Mouse (Mus musculus) thymus, adult 2 months (tissue): ENCODE measurements around the gene Arhgap25. TPM values are rescaled to one million over a fixed set of nuclear protein-coding genes. Genes with fewer than 3 reads are reported as not detected.

ENCODE experiments used
- DNase-seq: peaks from one replicate; pipeline ENCODE4 v3.0.0; 2021
- H3K27ac ChIP-seq: fragments of 200-500 bp; 2 replicates; pipeline ENCODE4 v1.5.1; 2012; ENCODE audit warnings: low read length, control low read depth; ENCODE audit not compliant: control insufficient read depth, insufficient read depth
- H3K27me3 ChIP-seq: fragments of 200-500 bp; 2 replicates; pipeline ENCODE4 v1.6.1; 2012; ENCODE audit warnings: mild to moderate bottlenecking, low read length, moderate library complexity, mixed read lengths; ENCODE audit not compliant: control insufficient read depth, insufficient read depth
- H3K36me3 ChIP-seq: fragments of 200-500 bp; 2 replicates; pipeline ENCODE4 v1.6.1; 2012; ENCODE audit warnings: mild to moderate bottlenecking, low read length, moderate library complexity; ENCODE audit not compliant: control insufficient read depth, insufficient read depth
- H3K4me1 ChIP-seq: fragments of 200-500 bp; replicated peaks from 2 replicates; pipeline ENCODE4 v1.6.1; 2012; ENCODE audit warnings: low read length; ENCODE audit not compliant: control insufficient read depth, insufficient read depth
- H3K4me3 ChIP-seq: fragments of 200-500 bp; 2 replicates; pipeline ENCODE4 v1.5.1; 2012; ENCODE audit warnings: mild to moderate bottlenecking, low read length, control low read depth, moderate library complexity; ENCODE audit not compliant: control insufficient read depth, insufficient read depth
- CTCF ChIP-seq: fragments of 200-500 bp; IDR thresholded peaks from 2 replicates; pipeline ENCODE4 v1.5.1; 2012; ENCODE audit warnings: mild to moderate bottlenecking, control low read depth, low read length, moderate library complexity, borderline replicate concordance; ENCODE audit not compliant: control insufficient read depth, poor library complexity, insufficient read depth; ENCODE audit errors: extremely low read depth
- POLR2A ChIP-seq: fragments of 200-500 bp; IDR thresholded peaks from 2 replicates; pipeline ENCODE4 v1.6.1; 2012; ENCODE audit warnings: mild to moderate bottlenecking, low read length, control low read depth, moderate library complexity; ENCODE audit not compliant: control insufficient read depth, poor library complexity, insufficient read depth; ENCODE audit errors: extremely low read depth
- WGBS: fragments of 180-500 bp; shearing (Covaris S2); methylation state at CpG from one replicate; pipeline ENCODE4 v1.1.7; 2018; 5-methylcytosine and 5-hydroxymethylcytosine counted together
- polyA plus RNA-seq: library from polyadenylated mRNA; depleted of rRNA; stranded (reverse); fragments of >200 nt; gene quantifications from 2 replicates; pipeline ENCODE4 v1.2.3, GENCODE M21; 2012

Arhgap25 gene
- polyA plus RNA-seq, 1 experiment: 17.2 TPM

GRCm38 (mm10) chr6:87520572-87520971 is 12.5 kb downstream of the Arhgap25 start:
- 95% methylated on average over 8 of the region's 8 CpGs for WGBS
- Histone ChIP-seq H3K27me3 (no peaks in the 10 kb centered on the region), H3K36me3 (peaks cover 24% of the 10 kb centered on the region), H3K27ac (no peak overlapping the region), H3K4me1 (peaks cover 10% of the 10 kb centered on the region; the same call in 1 of the 2 replicates), H3K4me3 (no peak overlapping the region)
- TF ChIP-seq POLR2A: no peak
- TF ChIP-seq CTCF: no peak
- DNase-seq: no peak

GRCm38 (mm10) chr6:87519809-87520208 is 13.2 kb downstream of the Arhgap25 start:
- H3K4me3 ChIP-seq: no peak overlapping the region
- WGBS: 83% methylated on average over 11 of the region's 11 CpGs
- H3K27ac ChIP-seq: no peak overlapping the region
- H3K4me1 ChIP-seq: peaks cover 8% of the 10 kb centered on the region; the same call in 1 of the 2 replicates
- DNase-seq: no peak
- H3K27me3 ChIP-seq: no peaks in the 10 kb centered on the region
- H3K36me3 ChIP-seq: peaks cover 24% of the 10 kb centered on the region
- TF ChIP-seq CTCF: no peak
- TF ChIP-seq POLR2A: no peak

GRCm38 (mm10) chr6:87518622-87519021 is 14.4 kb downstream of the Arhgap25 start:
- Histone ChIP-seq H3K27me3 (no peaks in the 10 kb centered on the region), H3K27ac (no peak overlapping the region), H3K36me3 (peaks cover 24% of the 10 kb centered on the region), H3K4me3 (no peak overlapping the region), H3K4me1 (0 out of 2 replicates have a peak, but pooled peaks cover 3% of the 10 kb centered on the region)
- no peak for TF ChIP-seq POLR2A
- TF ChIP-seq CTCF: no peak
- 98% methylated on average over 10 of the region's 10 CpGs for WGBS
- DNase-seq: no peak

GRCm38 (mm10) chr6:87517753-87518409 is 15.2 kb downstream of the Arhgap25 start:
- H3K4me3 ChIP-seq: no peak overlapping the region
- H3K27ac ChIP-seq: no peak overlapping the region
- TF ChIP-seq POLR2A (no peak), CTCF (no peak)
- H3K36me3 ChIP-seq: peaks cover 24% of the 10 kb centered on the region
- no peaks in the 10 kb centered on the region for H3K27me3 ChIP-seq
- peaks cover 4% of the 10 kb centered on the region for H3K4me1 ChIP-seq
- WGBS: 95% methylated on average over 4 of the region's 4 CpGs
- DNase-seq: no peak

- Histone ChIP-seq H3K4me1 (peaks cover 5% of the 10 kb centered on the region), H3K27ac (no peak overlapping the region), H3K27me3 (no peaks in the 10 kb centered on the region), H3K36me3 (peaks cover 5% of the 10 kb centered on the region), H3K4me3 (no peak overlapping the region)
- 97% methylated on average over 4 of the region's 4 CpGs for WGBS
- no peak for DNase-seq
- TF ChIP-seq CTCF (no peak), POLR2A (no peak)
These were observed 18.7 kb downstream of the Arhgap25 start for GRCm38 (mm10) chr6:87514321-87514720.

- H3K4me1 ChIP-seq: peaks cover 5% of the 10 kb centered on the region
- no peak overlapping the region for H3K27ac ChIP-seq
- H3K27me3 ChIP-seq: no peaks in the 10 kb centered on the region
- TF ChIP-seq POLR2A: no peak
- peak; percentile 89 for TF ChIP-seq CTCF
- H3K4me3 ChIP-seq: no peak overlapping the region
- no peaks in the 10 kb centered on the region for H3K36me3 ChIP-seq
- WGBS: 86% methylated on average over 12 of the region's 12 CpGs
- DNase-seq: peak; percentile 82
These were observed 19.9 kb downstream of the Arhgap25 start for GRCm38 (mm10) chr6:87513046-87513767.
